Mouse (Mus musculus) left cerebral cortex, postnatal 10 days (tissue): Measurements from ENCODE around the gene Gpx8. TPM values are rescaled to one million over a fixed set of nuclear protein-coding genes. Genes with fewer than 3 reads are reported as not detected.
A peak's percentile ranks its signal among the peaks of the same experiment; 100 is the strongest.

Experiments
- DNase-seq, 2 experiments: peaks; one replicate each; pipeline ENCODE4 v3.0.0; 2021 to 2022; ENCODE audit warnings: low spot score in 2 of 2, mixed read lengths in 1 of 2; ENCODE audit errors: extremely low spot score in 1 of 2
- intact Hi-C: fragments of 180-260 bp; cut with DNase I; formaldehyde crosslinking; loops from one replicate; pipeline ENCODE4 v1.15.1; 2025
- total RNA-seq, 2 experiments: library from RNA; stranded (reverse); gene quantifications; 2 replicates each; pipeline ENCODE4 v1.2.3; 2021

Gpx8 gene
- 10 to 100 TPM; 13.9 to 16.3 TPM for total RNA-seq

DNA sequence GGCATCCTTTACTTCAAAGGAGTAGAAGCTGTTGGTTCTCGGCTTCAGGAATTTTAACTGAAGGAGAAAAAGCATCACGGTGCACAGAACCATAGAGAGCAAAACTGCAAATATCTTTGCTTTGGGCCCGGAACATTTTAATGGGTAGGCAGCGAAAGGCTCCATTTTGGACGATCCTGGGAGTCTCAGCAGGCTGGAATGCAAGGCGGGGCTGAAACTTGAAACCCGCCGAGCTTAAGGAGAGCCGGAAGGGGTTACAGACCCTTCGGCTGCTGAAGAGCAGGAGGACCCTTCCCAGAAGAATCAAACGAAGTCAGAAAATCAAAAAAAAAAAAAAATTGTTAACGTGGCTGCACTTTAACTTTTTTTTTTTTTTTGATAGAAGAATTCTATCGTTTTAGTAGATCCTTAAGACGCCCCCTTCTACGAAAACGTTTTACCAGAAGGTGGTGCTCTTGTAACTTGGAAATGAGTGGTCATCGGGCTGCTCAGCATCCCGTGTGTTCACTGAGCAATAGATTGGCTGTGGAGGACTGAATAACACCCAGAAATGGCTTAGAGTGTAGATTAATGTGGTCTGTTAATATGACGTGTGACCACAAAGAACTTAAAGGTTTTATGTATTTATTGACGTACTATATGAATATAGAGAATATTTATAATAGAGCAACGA lies at the start of gene Gpx8:
Gene Gpx8 (minus strand): TSS at position 200 of the 673 bp plus-strand sequence.
- intact Hi-C loops: loop anchor here (5.0 kb wide), 3 partner anchors 91 to 571 kb away; partner anchors contain the start of gene Snx18
- DNase-seq: peak; percentile 59 to 68

DNA sequence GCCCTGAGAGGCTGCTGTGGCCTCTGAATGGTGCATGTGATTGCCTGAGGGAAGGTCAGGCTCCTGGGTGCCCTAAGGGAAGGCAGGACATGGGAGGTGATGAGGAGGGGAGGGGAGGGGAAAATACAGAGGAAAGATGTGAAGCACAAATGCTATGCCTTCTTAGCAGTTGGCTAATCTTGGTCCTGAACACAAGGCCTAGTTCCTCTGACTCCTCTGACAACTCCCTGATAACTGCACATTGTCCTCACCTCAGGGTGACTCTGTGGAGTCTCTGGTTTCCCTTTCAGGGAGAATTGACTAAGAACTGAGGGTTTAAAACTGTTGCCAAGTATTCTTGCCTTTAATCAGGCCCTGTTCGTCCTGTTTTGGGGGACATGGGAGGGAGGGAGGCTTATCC lies 48.4 kb upstream of the Gpx8 start:
- intact Hi-C loops: no loop called here

DNA sequence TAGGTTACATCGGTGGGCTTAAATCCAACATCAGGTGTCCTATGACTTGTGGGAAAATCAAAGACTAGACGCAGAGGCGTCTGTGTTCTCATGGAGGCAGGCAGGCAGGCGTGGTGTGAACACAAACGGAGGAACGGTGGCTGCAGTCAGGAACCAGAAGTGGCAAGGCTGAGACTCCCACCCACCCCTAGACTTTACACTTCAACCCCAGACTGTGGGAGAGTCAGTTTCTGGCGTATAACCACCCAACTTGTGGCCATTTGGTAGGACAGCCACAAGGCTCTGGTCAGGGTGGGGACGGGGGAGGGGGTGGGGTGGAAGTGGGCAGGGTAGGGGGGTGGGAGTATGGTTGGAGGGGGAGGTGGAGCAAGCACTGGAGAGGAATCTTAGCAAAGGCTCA lies 44.3 kb upstream of the Gpx8 start:
- DNase-seq: no peak
- intact Hi-C loops: no loop called here

More for the DNA sequence above, 48.4 kb upstream of the Gpx8 start:
- DNase-seq: no peak

DNA sequence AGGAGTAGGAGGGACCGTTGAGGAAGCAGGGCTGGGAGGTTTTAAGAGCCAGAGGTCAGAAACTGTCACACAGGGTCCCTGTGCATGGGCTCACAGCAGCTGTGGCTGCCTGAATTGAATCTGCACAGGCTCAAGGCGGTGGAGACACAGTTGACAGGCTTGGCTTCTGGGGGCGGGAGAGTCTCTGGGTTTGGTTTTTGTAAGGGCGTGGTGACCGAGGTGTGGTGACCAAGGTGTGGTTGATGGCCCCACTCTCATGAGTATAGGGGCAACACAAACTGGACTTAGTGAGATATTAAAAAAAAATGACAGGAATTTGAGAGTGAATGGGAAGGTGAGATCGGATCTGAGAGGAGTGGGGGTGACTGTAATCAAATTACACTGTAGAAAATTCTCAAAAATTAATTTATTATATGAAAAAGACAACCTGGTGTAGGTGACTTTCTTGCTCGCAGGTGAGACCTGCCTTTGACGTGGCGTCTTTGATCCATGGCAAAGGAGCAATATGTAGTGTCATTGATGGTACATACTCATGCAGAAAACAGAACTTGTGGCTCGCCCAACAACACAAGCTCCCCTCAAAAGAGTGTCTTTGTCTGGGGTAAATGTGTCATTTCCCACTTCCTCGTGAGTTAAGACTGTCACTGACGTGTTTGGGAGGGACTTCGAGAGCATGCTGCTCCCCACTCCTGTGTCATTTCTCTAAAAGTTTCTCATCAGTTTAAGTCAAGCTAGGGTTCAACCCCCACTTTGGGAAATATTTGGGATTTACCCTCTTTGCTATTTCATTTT lies 41.2 kb upstream of the Gpx8 start:
- intact Hi-C loops: no loop called here
- no peak for DNase-seq

DNA sequence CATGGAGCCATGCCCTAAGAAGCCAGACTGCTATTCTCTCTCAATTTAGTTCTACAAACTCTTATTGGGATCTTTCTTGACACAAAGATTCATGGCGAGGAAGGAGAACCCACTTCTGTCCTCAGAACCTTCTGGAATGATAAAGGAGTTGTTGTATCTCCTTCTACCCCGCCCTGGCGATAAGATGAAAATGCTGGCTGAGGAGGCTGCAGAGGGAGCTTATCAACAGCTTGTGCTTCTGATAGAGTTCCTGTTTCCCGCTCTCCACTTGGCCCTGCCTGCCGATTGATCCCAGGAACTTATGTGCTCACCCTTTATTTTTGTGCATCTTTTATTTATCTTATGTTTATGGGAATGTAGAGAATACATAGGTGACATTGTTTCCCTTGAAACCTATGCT lies 38.5 kb upstream of the Gpx8 start:
- no peak for DNase-seq
- intact Hi-C loops: no loop called here

DNA sequence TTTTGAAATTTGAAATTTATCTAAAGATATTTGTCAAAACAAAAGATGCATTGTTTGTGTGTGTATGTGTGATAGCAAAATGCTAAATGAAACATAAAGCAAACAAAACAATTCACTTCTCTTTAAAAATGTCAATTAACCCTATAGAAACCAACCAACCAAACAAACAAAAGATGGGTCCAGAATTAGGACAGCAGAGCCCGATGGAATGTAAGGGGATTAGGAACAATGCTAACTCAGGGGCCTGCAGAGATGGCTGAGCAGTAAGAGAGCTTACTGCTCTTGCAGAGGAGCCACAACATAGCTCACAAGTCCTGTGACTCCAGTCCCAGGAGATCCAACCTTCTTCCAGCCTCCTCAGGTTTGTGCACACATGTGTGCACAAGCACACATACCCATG lies 35.9 kb upstream of the Gpx8 start:
- intact Hi-C loops: no loop called here

DNA sequence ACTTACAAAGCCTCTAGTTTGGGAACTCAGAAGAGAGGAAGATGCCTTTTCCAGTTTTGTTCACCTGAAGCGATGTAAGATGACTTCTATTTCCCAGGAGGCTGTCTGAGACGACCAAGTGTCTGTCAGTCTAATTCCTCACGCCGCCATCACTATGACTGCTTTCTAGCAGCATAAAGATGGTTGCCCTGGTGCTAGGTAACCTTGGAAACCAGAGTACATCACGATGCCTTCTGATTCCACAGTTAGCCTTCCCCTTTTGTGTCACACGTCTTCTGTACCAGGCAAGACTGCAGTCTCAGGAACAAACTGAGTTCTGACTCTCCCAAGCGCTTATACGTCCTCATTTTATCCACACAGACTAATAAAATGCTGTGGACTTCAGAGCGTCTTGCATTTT lies 32.8 kb upstream of the Gpx8 start:
- DNase-seq: no peak
- intact Hi-C loops: no loop called here

More for the DNA sequence above, 35.9 kb upstream of the Gpx8 start:
- no peak for DNase-seq

DNA sequence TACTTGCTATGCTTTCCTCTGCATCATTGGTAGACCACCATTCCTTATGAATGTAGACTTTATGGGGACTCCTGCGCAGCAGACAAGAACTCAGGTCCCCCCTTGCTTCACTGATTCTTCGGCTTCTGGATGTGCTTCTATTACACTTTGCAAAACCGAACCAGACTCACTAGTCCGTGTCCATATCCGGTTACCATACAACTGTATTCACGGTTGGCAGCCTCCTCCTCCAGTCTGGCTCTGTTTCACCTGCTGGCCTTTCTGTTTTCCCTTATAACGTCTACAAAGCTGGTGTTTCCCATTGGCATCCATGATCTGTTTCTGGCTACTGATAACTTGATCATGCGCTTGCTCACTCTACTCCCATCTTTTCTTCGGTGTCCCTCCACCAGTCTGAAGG lies 18.3 kb upstream of the Gpx8 start:
- intact Hi-C loops: no loop called here
- DNase-seq: no peak

DNA sequence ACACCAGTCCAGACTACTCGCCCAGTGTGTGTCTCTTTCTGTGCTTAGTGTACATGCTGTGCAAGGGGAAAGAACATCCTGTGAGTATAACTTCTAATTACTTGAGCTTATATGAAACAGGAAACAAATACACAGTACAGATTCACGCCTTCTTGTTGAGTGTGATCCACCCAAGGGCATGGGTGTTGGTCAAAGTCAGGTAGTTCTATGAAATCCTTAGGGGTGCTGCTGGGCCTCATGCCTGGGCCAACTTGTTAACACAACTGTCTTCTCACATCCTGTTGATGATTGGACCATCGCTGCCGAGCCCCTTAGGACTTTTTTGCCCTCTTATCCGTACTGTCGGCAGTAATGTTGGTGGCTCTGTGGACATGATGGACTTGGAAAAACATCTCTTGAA lies 15.5 kb upstream of the Gpx8 start:
- no peak for DNase-seq
- intact Hi-C loops: no loop called here

DNA sequence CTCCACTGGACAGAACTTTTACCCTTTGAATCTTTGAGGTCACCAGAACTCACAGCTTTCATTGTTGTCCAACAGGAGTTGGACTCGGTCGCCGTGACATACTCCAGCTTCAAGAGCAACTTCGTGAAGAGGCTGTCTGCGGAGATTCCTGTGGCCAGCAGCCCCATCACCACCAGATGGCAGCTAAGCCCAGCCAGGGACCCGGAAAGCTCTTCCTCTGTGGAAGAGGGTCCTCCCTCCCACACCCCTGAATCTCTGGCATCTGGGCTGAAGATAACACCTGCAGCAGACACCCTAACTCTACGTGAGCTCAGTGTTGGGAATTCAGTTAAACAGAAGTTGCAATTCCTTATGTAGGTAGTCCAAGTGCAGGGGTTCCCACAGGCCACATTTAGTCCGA lies 9.6 kb upstream of the Gpx8 start:
- peak in 1 of 2 experiments; percentile 40 for DNase-seq
- intact Hi-C loops: no loop called here

DNA sequence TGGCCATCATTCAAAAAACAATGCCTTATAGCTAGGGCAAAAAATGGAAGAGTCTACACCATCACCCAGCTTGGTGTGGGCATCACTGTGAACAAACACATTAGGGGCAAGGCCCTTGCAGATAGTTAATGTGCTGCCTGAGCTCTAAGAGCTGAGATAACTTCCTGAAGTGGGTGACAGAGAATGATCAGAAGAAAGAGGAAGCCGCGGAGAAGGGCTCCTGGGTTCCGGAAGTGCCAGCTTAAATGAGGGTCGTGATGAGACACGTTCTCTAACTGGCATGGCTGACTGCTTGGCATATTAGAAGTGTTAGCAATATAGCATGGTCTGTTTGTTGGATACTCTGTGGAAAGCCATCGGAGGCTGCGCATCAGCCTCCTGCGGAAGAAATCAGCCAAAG lies 8.0 kb upstream of the Gpx8 start:
- no peak for DNase-seq
- intact Hi-C loops: no loop called here

DNA sequence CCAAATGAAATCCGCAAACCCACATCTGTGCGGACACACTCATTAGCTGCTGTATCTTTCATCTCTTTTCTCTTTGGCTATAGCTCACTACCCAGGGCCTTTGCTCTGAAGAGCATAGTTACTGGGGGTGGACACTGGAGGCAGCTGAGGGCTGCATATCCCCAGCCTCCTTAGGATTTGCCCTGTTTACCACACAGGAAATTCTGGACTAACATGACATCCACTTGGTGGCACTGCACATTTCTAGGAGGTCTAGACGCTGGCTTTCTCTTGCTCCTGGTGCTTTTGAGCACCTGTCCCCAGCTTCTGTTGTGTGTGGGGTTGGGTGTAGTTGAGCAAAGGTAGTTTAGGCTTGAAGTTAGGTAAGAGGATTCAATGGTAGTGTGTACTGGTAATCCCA lies 1.4 kb upstream of the Gpx8 start:
- DNase-seq: no peak
- intact Hi-C loops: loop anchor here (5.0 kb wide), 3 partner anchors 90 to 570 kb away; partner anchors contain the start of gene Snx18

DNA sequence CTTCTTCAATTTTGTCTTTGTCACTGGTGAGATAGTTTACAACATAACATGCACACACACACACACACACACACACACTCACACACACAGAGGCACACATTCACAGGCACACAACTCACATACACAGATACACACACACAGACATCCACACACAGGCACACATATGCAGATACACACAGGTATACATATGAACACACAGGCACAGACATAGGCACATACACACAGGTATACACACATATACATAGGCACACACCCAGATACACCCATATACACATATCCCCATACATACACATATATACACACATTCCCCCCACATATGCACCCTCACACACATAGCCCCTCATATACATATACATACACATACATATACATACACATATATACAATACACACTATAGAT lies 808 bp upstream of the Gpx8 start:
- intact Hi-C loops: loop anchor here (5.0 kb wide), 3 partner anchors 90 to 570 kb away; partner anchors contain the start of gene Snx18
- no peak for DNase-seq

DNA sequence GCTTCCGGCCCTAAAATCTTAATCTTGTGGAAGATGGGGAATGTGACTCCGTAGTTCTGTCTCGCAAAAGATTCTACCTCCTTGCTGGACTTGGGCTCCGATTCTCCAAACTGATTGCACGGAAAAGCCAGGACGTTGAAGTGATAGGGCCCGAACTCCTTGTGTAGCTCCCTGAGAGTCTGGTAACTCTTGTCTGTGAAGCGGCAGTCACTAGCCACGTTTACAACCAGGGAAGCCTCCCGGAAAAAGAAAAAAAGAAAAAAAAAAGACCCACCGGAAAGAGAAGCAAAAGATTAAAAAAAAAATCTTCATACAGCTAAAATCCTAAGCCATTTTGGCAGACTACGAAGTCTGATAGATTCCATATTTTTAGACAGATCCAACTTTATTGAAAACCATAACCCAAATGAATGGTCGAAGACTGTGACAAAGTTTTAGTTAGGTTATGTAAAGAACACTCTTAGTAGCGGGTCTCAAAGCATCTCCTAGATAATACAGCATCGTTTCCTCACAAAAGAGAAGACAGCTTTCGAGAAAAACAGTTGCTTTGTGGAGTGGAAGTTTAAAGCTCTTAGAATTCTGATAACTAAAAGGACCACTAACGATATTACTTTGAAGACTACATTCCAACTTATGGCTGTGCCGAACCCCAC lies 626 bp downstream of the Gpx8 start:
- DNase-seq: no peak
- intact Hi-C loops: loop anchor here (5.0 kb wide), 3 partner anchors 92 to 572 kb away; partner anchors contain the start of gene Snx18

DNA sequence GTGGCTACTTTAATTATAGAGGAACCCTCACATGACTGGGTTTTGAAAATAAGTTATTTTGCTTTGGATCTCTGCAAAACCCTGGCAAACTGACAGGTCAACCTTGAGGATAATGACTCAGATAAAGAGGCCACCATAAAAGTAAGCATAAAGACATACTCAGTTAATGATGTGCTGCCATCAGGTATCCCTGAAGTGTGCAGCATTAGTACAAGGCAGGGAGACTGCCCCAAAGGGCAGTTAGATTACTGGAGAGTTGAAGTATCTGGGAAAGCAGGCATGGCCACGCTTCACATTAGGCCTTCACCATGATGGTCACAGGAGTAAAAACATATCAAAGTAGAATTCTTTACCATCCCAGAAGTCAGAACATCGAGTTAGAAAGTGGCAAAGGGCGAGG lies 1.3 kb downstream of the Gpx8 start:
- intact Hi-C loops: loop anchor here (5.0 kb wide), 3 partner anchors 92 to 572 kb away; partner anchors contain the start of gene Snx18

DNA sequence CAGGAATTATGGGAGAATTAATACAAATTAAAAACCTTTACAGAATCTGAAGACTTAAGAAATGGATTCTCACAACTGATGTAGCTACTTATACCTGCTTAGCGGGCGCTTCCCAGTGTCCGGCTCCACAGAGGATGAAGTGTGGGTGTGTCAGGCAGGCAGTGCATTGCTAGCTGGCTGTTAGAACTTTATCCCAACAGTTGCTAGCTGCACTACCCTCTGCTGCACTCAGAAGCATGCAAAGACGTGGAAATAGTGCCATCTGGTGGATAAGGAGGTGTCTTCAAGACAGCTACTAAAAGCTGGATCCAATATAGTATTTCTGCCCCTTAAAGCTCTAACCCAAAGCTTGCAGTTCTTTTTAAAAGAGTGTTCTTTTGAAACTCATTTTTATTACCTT lies 10.4 kb downstream of the Gpx8 start:
- peak; percentile 68 to 80 for DNase-seq
- intact Hi-C loops: loop anchor here (5.0 kb wide), 2 partner anchors 109 to 364 kb away; partner anchors contain the start of genes Dhx29 and Mtrex

More for the DNA sequence above, 1.3 kb downstream of the Gpx8 start:
- no peak for DNase-seq

DNA sequence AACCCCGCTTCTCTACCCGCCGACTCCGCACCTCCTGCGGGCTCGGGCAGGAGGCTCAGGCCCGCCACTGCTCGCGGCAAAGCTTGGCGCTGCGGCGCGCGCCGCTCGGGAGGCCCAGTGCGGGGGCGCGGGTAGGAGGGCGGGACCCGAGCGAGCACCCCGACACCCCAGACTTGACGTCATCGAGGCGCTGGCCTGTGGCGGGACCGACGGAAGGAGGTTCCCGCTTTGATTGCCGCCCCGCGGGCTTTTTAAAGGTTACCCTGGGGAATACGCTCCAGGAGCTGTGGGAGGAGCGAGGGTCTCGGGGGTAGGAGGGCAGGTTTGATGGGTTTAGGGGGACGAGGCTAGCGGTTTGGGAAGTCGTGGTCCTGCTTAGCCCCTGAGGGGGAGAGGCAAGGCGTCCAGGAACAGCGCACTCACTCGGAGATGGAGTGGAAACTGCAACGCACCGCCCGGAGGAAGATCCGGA lies 11.2 kb downstream of the Gpx8 start, which contains the start of gene Cdc20b:
Gene Cdc20b (plus strand): TSS at position 162 of the 472 bp plus-strand sequence.
- peak in 1 of 2 experiments; percentile 63 for DNase-seq
- intact Hi-C loops: loop anchor here (5.0 kb wide), 3 partner anchors 48 to 363 kb away; partner anchors contain the start of genes Ccno, Dhx29 and Mtrex

DNA sequence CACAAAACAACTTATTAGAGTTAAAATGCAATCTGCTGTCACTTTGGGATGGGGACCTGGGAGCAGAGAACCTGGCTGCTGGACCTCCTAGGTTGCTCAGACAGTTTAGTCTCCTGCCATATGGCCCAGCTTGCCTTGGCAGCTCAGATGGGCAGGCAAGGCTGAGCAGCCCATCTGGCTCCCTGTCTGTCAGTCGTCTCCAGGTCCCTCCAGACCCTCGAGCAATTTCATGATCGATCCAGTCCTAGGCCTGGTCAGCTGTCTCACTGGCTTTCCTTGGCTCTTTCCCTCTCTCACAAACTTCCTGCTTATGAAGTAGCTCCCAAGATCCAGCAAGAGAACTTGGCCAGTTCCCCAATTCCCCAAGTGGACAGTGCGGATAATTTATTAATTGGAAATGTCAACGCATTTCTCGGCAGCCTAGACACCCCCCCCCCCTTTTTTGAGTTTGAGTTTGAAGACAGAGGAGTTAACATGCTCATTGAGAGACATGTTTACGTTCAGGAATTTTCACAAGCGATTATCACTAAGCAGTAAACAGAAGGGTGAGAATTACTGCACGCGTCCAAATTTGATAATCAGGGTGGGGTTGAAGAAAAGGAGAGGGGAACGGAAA lies 11.8 kb downstream of the Gpx8 start:
- intact Hi-C loops: loop anchor here (5.0 kb wide), 1 partner anchor 47 kb away; the partner anchor contains the start of gene Ccno
- no peak for DNase-seq
